Mouse (Mus musculus) G1E (cell line): ENCODE measurements around the gene Prrc2c.

Experiments
- CTCF ChIP-seq: IDR thresholded peaks from 2 replicates; pipeline ENCODE4 v1.5.1; 2012; ENCODE audit warnings: low read depth, low read length, inconsistent platforms, mixed read lengths
- GATA1 ChIP-seq: IDR thresholded peaks from 2 replicates; pipeline ENCODE4 v1.6.1; 2012; ENCODE audit warnings: borderline replicate concordance, low read length, inconsistent platforms, mixed read lengths

DNA sequence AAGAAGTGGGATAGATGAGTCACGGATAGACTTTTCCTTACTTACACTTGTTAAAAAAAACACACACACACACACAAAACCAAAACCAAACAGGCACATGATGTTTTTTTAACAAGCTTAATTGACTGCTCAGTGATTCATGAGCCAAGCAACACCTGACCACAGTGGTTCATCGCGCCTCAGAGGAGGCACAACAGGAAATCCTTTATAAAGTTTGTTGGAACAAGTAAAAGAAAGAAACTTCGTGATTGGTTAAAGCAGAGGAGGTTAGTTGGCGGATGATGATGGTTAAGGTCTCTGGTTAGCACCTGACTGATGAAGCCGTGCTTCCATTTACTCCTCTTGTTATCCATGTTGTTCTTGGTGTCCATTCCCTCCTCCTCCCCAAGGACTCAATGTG is 11.7 kb upstream of the Prrc2c start:
- TF ChIP-seq GATA1, result no peak
- no peak for TF ChIP-seq CTCF
